Mouse (Mus musculus) c-Kit-negative CD71-positive TER-119-positive erythroid progenitor cells, embryonic 14.5 days (primary cell): ENCODE results near the gene Calr4.

Experiments
- DNase-seq: peaks from one replicate; pipeline ENCODE4 v3.0.0-alpha.2; 2013; ENCODE audit warnings: low read depth, low spot score

The Calr4 gene

GRCm38 (mm10) chr4:109234185-109234584 is at the start of gene Calr4:
Gene Calr4, plus strand, starts transcription at chr4:109234485.
- no peak for DNase-seq

GRCm38 (mm10) chr4:109185616-109186405 is 48.5 kb upstream of the Calr4 start:
- no peak for DNase-seq

GRCm38 (mm10) chr4:109191598-109191997 is 42.7 kb upstream of the Calr4 start:
- DNase-seq = no peak

GRCm38 (mm10) chr4:109193886-109194285 is 40.4 kb upstream of the Calr4 start:
- DNase-seq = no peak

- no peak for DNase-seq
Observed at GRCm38 (mm10) chr4:109195900-109196629, 38.2 kb upstream of the Calr4 start.

- DNase-seq = no peak
Observed at GRCm38 (mm10) chr4:109199069-109199468, 35.2 kb upstream of the Calr4 start.

GRCm38 (mm10) chr4:109201582-109202424 is 32.5 kb upstream of the Calr4 start, which contains the start of gene Osbpl9:
Gene Osbpl9, minus strand, starts transcription at chr4:109202272.
- peak; percentile 92 for DNase-seq

GRCm38 (mm10) chr4:109203931-109204330 is 30.4 kb upstream of the Calr4 start:
- DNase-seq = no peak

- DNase-seq = no peak
Observed at GRCm38 (mm10) chr4:109204416-109204815, 29.9 kb upstream of the Calr4 start.

- no peak for DNase-seq
Observed at GRCm38 (mm10) chr4:109207524-109207923, 26.8 kb upstream of the Calr4 start.

- DNase-seq = no peak
Observed at GRCm38 (mm10) chr4:109210253-109210652, 24.0 kb upstream of the Calr4 start.

GRCm38 (mm10) chr4:109210881-109211280 is 23.4 kb upstream of the Calr4 start:
- no peak for DNase-seq

GRCm38 (mm10) chr4:109213986-109214385 is 20.3 kb upstream of the Calr4 start:
- no peak for DNase-seq

GRCm38 (mm10) chr4:109218008-109218407 is 16.3 kb upstream of the Calr4 start:
- no peak for DNase-seq

GRCm38 (mm10) chr4:109220441-109220940 is 13.8 kb upstream of the Calr4 start:
- no peak for DNase-seq

- no peak for DNase-seq
Observed at GRCm38 (mm10) chr4:109222001-109222400, 12.3 kb upstream of the Calr4 start.

GRCm38 (mm10) chr4:109224762-109225552 is 9.3 kb upstream of the Calr4 start:
- DNase-seq = no peak

GRCm38 (mm10) chr4:109225606-109226005 is 8.7 kb upstream of the Calr4 start:
- DNase-seq = no peak

GRCm38 (mm10) chr4:109226071-109226470 is 8.2 kb upstream of the Calr4 start:
- DNase-seq = no peak

- DNase-seq = no peak
Observed at GRCm38 (mm10) chr4:109229766-109230279, 4.5 kb upstream of the Calr4 start.
